Mouse (Mus musculus): Measurements from ENCODE around the gene Gm49776. TPM values are rescaled to one million over a fixed set of nuclear protein-coding genes. Genes with fewer than 3 reads are reported as not detected.
"Not testable (repeated sequence)": the region's sequence is repeated elsewhere in the genome, so short reads cannot be mapped to it uniquely, and the experiment has no call there.

The Gm49776 gene
- polyA plus RNA-seq, 1 experiment from 2014 or later = not detected

DNA sequence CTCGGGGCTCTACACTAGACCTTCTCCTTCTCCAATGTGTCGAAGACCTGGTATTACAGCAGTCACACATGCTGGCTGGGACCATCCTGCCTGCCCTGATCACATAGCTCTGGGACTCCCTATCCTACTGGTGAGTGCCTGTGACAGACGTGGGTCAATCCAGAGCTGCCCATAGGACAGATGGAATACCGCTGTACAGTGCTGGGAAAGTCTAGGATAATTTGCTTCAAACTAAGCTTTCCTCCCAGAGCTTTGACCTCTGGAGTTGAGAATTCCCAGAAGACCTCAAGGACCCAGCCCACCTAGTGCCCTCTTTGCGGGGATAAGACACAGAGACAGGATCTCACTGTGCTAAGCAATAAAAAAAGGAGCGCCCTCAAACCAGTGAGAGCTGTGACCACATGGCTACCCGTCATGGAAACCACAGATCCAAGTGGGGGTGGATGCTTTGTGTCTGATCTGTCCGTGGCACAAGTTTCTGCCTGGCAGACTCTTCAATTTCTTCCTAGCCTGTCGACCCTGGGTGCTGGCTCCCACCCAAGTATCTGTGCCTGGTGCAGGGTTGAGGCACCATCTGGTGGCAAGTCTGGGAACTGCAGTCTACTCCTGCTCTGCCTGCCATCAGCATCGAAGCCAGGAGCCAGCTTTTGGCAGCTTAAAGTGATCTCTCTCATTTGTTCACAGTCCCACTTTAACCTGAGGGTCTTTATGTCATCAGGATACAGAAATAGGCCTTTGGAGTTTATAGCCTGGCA lies 46.5 kb downstream of the Gm49776 start:
- 49% methylated on average over 10 of the region's 10 CpGs for WGBS
- H3K4me1 ChIP-seq = peaks cover 26% of the 10 kb centered on the region
- H3K9me3 ChIP-seq (replicated peaks) = no peaks in the 10 kb centered on the region
- H3K27me3 ChIP-seq (ENCODE audit: low read depth, poor library complexity, severe bottlenecking) = peaks cover 44% of the 10 kb centered on the region
- H3K27ac ChIP-seq = no peak overlapping the region
- no peak overlapping the region for H3K4me3 ChIP-seq
- DNase-seq (ENCODE audit: low spot score) = peak; percentile 93
- no peaks in the 10 kb centered on the region for H3K36me3 ChIP-seq

DNA sequence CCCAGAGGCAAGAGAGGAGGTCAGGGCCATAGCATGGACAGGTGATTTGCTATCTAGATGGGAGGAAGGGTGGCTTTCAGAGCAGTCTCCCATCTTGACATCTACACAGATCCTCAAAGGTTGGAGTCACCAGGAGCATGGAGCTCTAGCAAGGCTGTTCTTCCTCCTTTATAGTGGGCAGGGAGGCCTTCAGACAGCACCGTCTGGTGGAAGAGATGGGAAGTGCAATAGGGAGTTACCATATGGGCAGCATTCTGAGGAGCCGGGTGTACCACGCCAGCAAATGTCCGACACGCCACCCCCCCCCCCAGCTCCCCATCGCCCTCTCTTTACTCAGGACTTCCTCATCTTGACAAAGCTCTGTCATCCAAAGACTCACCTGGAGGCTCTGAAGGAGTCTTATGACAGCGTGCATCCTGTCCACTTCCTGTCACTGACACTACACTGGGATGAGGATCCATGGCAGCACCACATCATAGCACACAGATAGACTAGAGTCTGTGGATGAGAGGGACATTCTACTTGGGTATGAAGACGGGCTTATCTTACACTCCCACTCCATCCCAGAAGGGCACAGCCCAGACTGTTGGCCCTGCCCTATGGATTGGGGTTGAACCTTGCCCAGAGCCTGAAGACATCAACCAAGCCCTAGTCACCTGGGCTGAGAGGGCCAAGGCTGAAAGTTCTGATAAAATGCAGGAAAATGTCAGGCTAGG lies 47.3 kb downstream of the Gm49776 start:
- Histone ChIP-seq H3K4me3 (no peak overlapping the region), H3K27me3 (ENCODE audit: low read depth, poor library complexity, severe bottlenecking) (peaks cover 48% of the 10 kb centered on the region), H3K4me1 (peaks cover 26% of the 10 kb centered on the region), H3K9me3 (replicated peaks) (no peaks in the 10 kb centered on the region), H3K27ac (peak overlapping the region; percentile 7; the same call in 1 of the 2 replicates), H3K36me3 (no peaks in the 10 kb centered on the region)
- peak; percentile 78 for DNase-seq (ENCODE audit: low spot score)
- WGBS = 23% methylated on average over 8 of the region's 8 CpGs

DNA sequence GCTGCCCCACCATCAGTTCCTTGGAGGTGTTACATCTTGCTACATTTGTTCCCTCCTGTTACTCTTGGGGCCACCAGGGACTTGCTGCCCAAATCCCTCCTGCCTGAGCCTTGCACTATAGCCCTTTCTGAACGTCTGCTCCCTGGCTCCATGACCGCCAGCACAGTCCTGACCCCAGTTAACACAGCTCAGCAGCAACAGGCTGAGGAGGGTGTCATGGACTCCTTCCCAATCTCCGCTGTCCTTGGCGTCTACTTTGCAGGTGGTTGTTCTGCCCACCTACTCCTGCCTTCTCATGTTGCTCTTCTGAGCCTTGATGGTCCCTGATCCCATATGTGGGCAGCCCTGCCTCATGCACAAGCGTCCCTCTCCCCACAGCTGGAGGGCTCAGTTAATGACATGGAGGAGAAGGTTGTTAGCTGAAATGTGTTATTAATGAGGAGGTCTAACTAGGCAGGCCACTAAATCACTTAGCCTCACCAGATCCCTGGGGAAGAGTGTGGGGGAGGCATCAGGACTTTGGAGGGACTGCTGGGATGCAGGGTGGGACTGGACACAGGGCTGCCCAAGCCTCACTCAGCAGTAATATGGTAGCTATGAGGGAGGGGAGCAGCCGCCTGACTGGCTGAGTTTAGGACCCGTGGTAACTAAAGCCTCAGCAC lies 54.6 kb downstream of the Gm49776 start:
- H3K27ac ChIP-seq = peak overlapping the region; percentile 70
- no peaks in the 10 kb centered on the region for H3K9me3 ChIP-seq (replicated peaks)
- WGBS = 17% methylated on average over 7 of the region's 7 CpGs
- peaks cover 47% of the 10 kb centered on the region for H3K27me3 ChIP-seq (ENCODE audit: low read depth, poor library complexity, severe bottlenecking)
- H3K4me3 ChIP-seq = 0 out of 2 replicates have a peak overlapping the region, but pooled peaks have one; percentile 9
- peak; percentile 73 for DNase-seq (ENCODE audit: low spot score)
- peaks cover 67% of the 10 kb centered on the region for H3K4me1 ChIP-seq
- H3K36me3 ChIP-seq = no peaks in the 10 kb centered on the region

- H3K9me3 ChIP-seq (replicated peaks) = no peaks in the 10 kb centered on the region
- 92% methylated on average over 1 of the region's 1 CpGs for WGBS
- no peak overlapping the region for H3K4me3 ChIP-seq
- H3K27me3 ChIP-seq (ENCODE audit: low read depth, poor library complexity, severe bottlenecking) = peaks cover 48% of the 10 kb centered on the region
- H3K27ac ChIP-seq = peak overlapping the region; percentile 82; the same call in 1 of the 2 replicates
- no peaks in the 10 kb centered on the region for H3K36me3 ChIP-seq
- peaks cover 82% of the 10 kb centered on the region for H3K4me1 ChIP-seq
- no peak for DNase-seq (ENCODE audit: low spot score)
Observed at GRCm38 (mm10) chr16:18202061-18202460, 56.1 kb downstream of the Gm49776 start.

GRCm38 (mm10) chr16:18201620-18202019 lies 56.5 kb downstream of the Gm49776 start:
- no peak for DNase-seq (ENCODE audit: low spot score)
- Histone ChIP-seq H3K27me3 (ENCODE audit: low read depth, poor library complexity, severe bottlenecking) (peaks cover 44% of the 10 kb centered on the region), H3K4me3 (no peak overlapping the region), H3K4me1 (peaks cover 87% of the 10 kb centered on the region), H3K27ac (peak overlapping the region; percentile 82), H3K36me3 (no peaks in the 10 kb centered on the region), H3K9me3 (replicated peaks) (no peaks in the 10 kb centered on the region)
- 35% methylated on average over 1 of the region's 1 CpGs for WGBS

DNA sequence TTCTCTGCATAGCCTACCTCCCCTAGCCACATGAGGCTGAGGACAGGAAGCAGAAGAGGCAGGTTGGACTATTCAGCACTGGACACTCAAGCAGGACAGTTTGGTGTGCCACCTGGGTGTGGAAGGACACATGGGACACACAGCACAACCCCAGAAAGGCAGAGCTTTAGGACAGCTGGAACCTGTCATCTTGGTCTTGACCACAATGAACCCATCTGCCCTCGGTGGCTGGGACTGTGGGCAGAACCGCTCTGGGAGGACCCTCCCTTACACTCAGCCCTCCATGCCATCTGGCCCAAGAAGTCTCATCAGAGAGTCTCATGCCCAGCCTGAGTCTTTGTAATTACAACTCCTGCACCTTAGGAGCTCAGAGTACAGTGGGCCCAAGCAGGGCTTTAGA lies 58.1 kb downstream of the Gm49776 start:
- Histone ChIP-seq H3K36me3 (no peaks in the 10 kb centered on the region), H3K27ac (peak overlapping the region; percentile 82), H3K9me3 (replicated peaks) (no peaks in the 10 kb centered on the region), H3K4me3 (no peak overlapping the region), H3K4me1 (peaks cover 95% of the 10 kb centered on the region), H3K27me3 (ENCODE audit: low read depth, poor library complexity, severe bottlenecking) (peaks cover 46% of the 10 kb centered on the region)
- DNase-seq (ENCODE audit: low spot score) = no peak
- 88% methylated on average over 2 of the region's 2 CpGs for WGBS

DNA sequence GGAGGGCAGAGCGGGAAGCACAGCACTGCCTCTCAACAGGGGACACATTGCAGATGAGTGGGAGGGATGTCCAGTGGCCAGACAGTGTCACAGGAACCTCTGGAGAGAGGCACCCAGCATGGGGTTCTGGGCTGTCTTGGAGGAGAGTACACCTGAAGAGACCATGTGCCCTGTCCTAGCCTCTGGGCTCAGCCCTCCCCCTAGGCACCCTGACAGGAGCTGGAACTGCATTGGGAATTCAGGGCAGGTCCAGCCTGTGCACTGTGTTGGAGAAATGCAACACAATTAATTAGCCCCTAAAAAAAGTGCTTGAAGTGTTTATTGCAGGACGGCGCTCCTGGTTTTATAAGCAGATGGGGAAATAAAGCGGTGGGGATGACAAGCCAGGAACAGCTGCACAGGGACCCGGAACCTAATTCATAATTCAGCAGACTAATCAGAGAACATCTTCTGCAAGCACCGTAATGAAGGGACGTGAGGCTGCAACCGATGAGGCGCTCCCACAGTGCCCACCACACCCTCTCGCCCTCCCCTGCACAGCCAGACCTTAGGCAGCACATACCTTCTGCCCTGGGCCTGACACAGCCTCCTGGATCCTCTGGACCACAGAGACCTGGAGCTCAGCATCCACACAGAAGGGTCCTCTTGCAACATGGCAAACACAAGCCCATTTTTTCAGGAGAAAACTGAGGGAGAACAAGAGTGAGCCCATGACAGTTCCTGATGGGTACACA lies 59.6 kb downstream of the Gm49776 start:
- H3K9me3 ChIP-seq (replicated peaks) = no peaks in the 10 kb centered on the region
- peaks cover 59% of the 10 kb centered on the region for H3K27me3 ChIP-seq (ENCODE audit: low read depth, poor library complexity, severe bottlenecking)
- H3K27ac ChIP-seq = peak overlapping the region; percentile 82
- no peaks in the 10 kb centered on the region for H3K36me3 ChIP-seq
- no peak for DNase-seq (ENCODE audit: low spot score)
- H3K4me3 ChIP-seq = peak overlapping the region; percentile 2; the same call in 1 of the 2 replicates
- H3K4me1 ChIP-seq = peaks cover 95% of the 10 kb centered on the region
- 60% methylated on average over 10 of the region's 10 CpGs for WGBS

GRCm38 (mm10) chr16:18197881-18198280 lies 60.2 kb downstream of the Gm49776 start:
- Histone ChIP-seq H3K27me3 (ENCODE audit: low read depth, poor library complexity, severe bottlenecking) (peaks cover 61% of the 10 kb centered on the region), H3K4me1 (peaks cover 94% of the 10 kb centered on the region), H3K27ac (peak overlapping the region; percentile 61), H3K4me3 (no peak overlapping the region), H3K36me3 (no peaks in the 10 kb centered on the region), H3K9me3 (replicated peaks) (no peaks in the 10 kb centered on the region)
- DNase-seq (ENCODE audit: low spot score) = no peak
- 86% methylated on average over 6 of the region's 6 CpGs for WGBS

GRCm38 (mm10) chr16:18195561-18195960 lies 62.6 kb downstream of the Gm49776 start:
- H3K9me3 ChIP-seq (replicated peaks); H3K27ac ChIP-seq; H3K4me3 ChIP-seq; DNase-seq (ENCODE audit: low spot score); H3K36me3 ChIP-seq: not testable (repeated sequence)
- peaks cover 73% of the 10 kb centered on the region for H3K4me1 ChIP-seq
- 61% methylated on average over 3 of the region's 3 CpGs for WGBS
- H3K27me3 ChIP-seq (ENCODE audit: low read depth, poor library complexity, severe bottlenecking) = peaks cover 65% of the 10 kb centered on the region

MicroRNAs encoded within 50 kb of the gene (microRNA counts, 519-probe panel; counts per million panel counts)
- microRNA mmu-miR-1306 = 684 counts per million, percentile 72 among the panel's probes with 10 or more counts

Small RNAs within 50 kb of the gene (microRNA-seq; reads per million reads assigned to microRNA genes)
- gene Gm24572 (19.0 reads per million, percentile 29 among the genes with 10 or more reads in this experiment), gene Mir1306 (447 reads per million, percentile 65 among the genes with 10 or more reads in this experiment)

Other genes with a start within 250 kb of the Gm49776 start
- gene Dgcr6, start 205.5 kb downstream of the Gm49776 start, polyA plus RNA-seq (2016; fragmentation: Nextera tagmentation; extraction: Ambion mirVana) = 160 and 168 TPM in 2 replicates
- gene Prodh, start 168.1 kb downstream of the Gm49776 start, polyA plus RNA-seq (2016; fragmentation: Nextera tagmentation; extraction: Ambion mirVana) = 16.6 and 19.4 TPM in 2 replicates
- 1.3 and 3.8 TPM in 2 replicates for gene Rtn4r, start 130.7 kb downstream of the Gm49776 start, polyA plus RNA-seq (2016; fragmentation: Nextera tagmentation; extraction: Ambion mirVana)
- gene Ccdc188, start 40.4 kb downstream of the Gm49776 start, polyA plus RNA-seq (2016; fragmentation: Nextera tagmentation; extraction: Ambion mirVana) = not detected in 2 replicates
- gene Zdhhc8, start 23.2 kb downstream of the Gm49776 start, polyA plus RNA-seq (2016; fragmentation: Nextera tagmentation; extraction: Ambion mirVana) = 14.1 and 16.7 TPM in 2 replicates
- 118 and 122 TPM in 2 replicates for gene Trmt2a, start 9.6 kb downstream of the Gm49776 start, polyA plus RNA-seq (2016; fragmentation: Nextera tagmentation; extraction: Ambion mirVana)
- gene Ranbp1, start 9.6 kb downstream of the Gm49776 start, polyA plus RNA-seq (2016; fragmentation: Nextera tagmentation; extraction: Ambion mirVana) = 1,185 and 1,368 TPM in 2 replicates
- gene Dgcr8, start 30.9 kb upstream of the Gm49776 start, polyA plus RNA-seq (2016; fragmentation: Nextera tagmentation; extraction: Ambion mirVana) = 46.5 and 51.3 TPM in 2 replicates
- 20.2 and 23.7 TPM in 2 replicates for gene Tango2, start 89.8 kb upstream of the Gm49776 start, polyA plus RNA-seq (2016; fragmentation: Nextera tagmentation; extraction: Ambion mirVana)
- gene Arvcf, start 89.9 kb upstream of the Gm49776 start, polyA plus RNA-seq (2016; fragmentation: Nextera tagmentation; extraction: Ambion mirVana) = 44.8 and 56.1 TPM in 2 replicates
- gene Txnrd2, start 168.1 kb upstream of the Gm49776 start, polyA plus RNA-seq (2016; fragmentation: Nextera tagmentation; extraction: Ambion mirVana) = 29.6 and 32.2 TPM in 2 replicates
- gene Comt, start 168.5 kb upstream of the Gm49776 start, polyA plus RNA-seq (2016; fragmentation: Nextera tagmentation; extraction: Ambion mirVana) = 54.7 and 61.1 TPM in 2 replicates
- 15.3 and 18.4 TPM in 2 replicates for gene Gnb1l, start 240.4 kb upstream of the Gm49776 start, polyA plus RNA-seq (2016; fragmentation: Nextera tagmentation; extraction: Ambion mirVana)
- gene Rtl10, start 240.6 kb upstream of the Gm49776 start, polyA plus RNA-seq (2016; fragmentation: Nextera tagmentation; extraction: Ambion mirVana) = 2.5 and 2.8 TPM in 2 replicates

Measured in limb, embryonic 10.5 days (tissue).